Mouse (Mus musculus): ENCODE measurements around the gene Trim10. TPM values are rescaled to one million over a fixed set of nuclear protein-coding genes. Genes with fewer than 3 reads are reported as not detected.

Trim10 gene
- polyA plus RNA-seq, 1 experiment, result 37.0 TPM

DNA sequence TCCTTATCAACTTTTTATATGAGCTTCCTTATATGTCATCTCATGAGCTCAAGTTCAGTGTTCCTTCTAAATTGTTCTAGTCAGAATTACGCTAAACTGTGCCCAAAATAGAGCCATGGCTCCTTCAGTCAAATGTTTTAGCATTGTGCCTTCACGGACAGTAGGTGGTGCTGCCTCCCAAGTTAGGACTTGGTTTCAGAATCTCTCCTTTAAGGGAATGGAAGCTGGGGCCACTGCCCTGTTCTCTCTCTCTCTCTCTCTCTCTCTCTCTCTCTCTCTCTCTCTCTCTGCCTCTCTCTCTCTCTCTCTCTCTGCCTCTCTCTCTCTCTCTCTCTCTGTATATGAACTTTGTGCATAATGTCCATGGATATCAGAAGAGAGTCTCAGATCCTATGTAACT is 23.0 kb downstream of the Trim10 start:
- Histone ChIP-seq H3K27me3 (ENCODE audit: control insufficient read depth, insufficient read depth, low read length) (no peaks in the 10 kb centered on the region), H3K4me1 (ENCODE audit: control insufficient read depth, insufficient read depth, insufficient read length) (no peaks in the 10 kb centered on the region), H3K36me3 (ENCODE audit: control insufficient read depth, insufficient read depth, low read length) (no peaks in the 10 kb centered on the region), H3K4me3 (ENCODE audit: extremely low read depth, insufficient read depth, insufficient read length) (no peak overlapping the region), H3K27ac (ENCODE audit: insufficient read depth, low read length) (no peak overlapping the region)
- TF ChIP-seq CTCF (IDR thresholded peaks at IDR 0.05; ENCODE audit: extremely low read depth, insufficient read depth, insufficient read length, insufficient replicate concordance), result peak; percentile 48; the same call in 1 of the 2 replicates
- no peak for TF ChIP-seq POLR2A (IDR thresholded peaks at IDR 0.05; ENCODE audit: low read depth, low read length)
- WGBS, result 3% methylated on average over 2 of the region's 2 CpGs
- DNase-seq (ENCODE audit: low read depth in 1 of 2, low spot score in 2 of 2), result peak in 1 of 2 experiments; percentile 23

DNA sequence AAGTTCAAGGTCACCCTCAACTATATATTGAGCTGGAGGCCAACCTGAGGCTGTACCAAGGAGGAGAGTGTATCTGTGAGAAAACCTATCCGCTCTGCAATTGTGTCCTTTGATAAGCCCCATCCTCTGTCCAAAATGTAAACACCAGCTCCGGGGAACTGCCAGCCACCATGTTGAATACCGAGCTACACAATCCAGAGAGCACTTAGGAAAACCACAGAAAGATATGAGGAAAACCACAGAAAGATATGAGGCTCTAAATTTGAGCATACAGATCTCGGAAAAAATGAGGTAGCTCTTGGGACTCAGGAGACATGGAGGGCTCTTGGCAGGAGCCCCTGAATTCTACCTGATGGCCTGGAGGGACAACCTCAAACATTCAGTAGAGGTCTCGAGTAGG is 24.0 kb downstream of the Trim10 start:
- DNase-seq (ENCODE audit: low read depth in 1 of 2, low spot score in 2 of 2), result no peak
- Histone ChIP-seq H3K27ac (ENCODE audit: insufficient read depth, low read length) (no peak overlapping the region), H3K36me3 (ENCODE audit: control insufficient read depth, insufficient read depth, low read length) (no peaks in the 10 kb centered on the region), H3K4me3 (ENCODE audit: extremely low read depth, insufficient read depth, insufficient read length) (no peak overlapping the region), H3K27me3 (ENCODE audit: control insufficient read depth, insufficient read depth, low read length) (no peaks in the 10 kb centered on the region), H3K4me1 (ENCODE audit: control insufficient read depth, insufficient read depth, insufficient read length) (no peaks in the 10 kb centered on the region)
- 43% methylated on average over 5 of the region's 5 CpGs for WGBS
- TF ChIP-seq CTCF (IDR thresholded peaks at IDR 0.05; ENCODE audit: extremely low read depth, insufficient read depth, insufficient read length, insufficient replicate concordance) (no peak), POLR2A (IDR thresholded peaks at IDR 0.05; ENCODE audit: low read depth, low read length) (no peak)

DNA sequence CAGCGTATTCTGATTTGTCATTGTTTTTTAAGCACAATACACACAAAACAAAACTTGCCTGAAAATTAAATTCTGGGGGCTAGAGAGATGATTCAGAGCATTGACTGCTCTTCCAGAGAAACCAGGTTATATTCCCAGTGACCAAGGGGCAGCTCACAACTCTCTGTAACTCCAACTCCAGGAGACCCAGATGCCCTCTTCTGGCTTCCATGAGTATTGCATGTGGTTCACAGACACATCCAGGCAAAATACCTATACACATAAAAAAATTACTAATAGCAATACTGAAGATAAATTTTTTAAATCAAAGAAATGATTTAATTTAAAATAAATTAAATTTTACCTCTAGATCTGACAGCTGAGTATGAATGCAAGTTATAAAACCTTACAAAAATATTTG is 27.2 kb downstream of the Trim10 start:
- TF ChIP-seq POLR2A (IDR thresholded peaks at IDR 0.05; ENCODE audit: low read depth, low read length) (no peak), CTCF (IDR thresholded peaks at IDR 0.05; ENCODE audit: extremely low read depth, insufficient read depth, insufficient read length, insufficient replicate concordance) (peak; percentile 18; the same call in 1 of the 2 replicates)
- Histone ChIP-seq H3K27me3 (ENCODE audit: control insufficient read depth, insufficient read depth, low read length) (no peaks in the 10 kb centered on the region), H3K36me3 (ENCODE audit: control insufficient read depth, insufficient read depth, low read length) (no peaks in the 10 kb centered on the region), H3K4me1 (ENCODE audit: control insufficient read depth, insufficient read depth, insufficient read length) (no peaks in the 10 kb centered on the region), H3K4me3 (ENCODE audit: extremely low read depth, insufficient read depth, insufficient read length) (no peak overlapping the region), H3K27ac (ENCODE audit: insufficient read depth, low read length) (no peak overlapping the region)
- no peak for DNase-seq (ENCODE audit: low read depth in 1 of 2, low spot score in 2 of 2)
- WGBS, result 88% methylated on average over 1 of the region's 1 CpGs

DNA sequence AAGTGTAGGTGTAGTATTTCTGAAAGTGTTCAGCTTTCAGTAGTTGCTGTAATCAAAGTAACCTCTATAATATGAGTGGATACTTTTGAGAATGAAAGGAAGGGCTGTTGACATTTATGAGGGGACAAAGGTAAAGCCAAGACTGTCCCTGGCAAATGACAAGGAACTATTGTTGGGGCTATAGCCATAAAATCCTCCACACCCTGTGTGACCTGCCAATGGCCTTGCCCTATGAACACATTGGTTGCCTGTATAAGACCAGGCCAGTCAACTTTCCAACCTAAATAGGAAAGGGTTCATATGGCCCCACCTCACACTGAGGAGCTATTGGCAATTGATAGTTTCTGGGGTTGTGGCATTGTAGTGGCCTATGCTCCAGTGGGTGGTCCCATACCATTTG is 27.7 kb downstream of the Trim10 start:
- no peaks in the 10 kb centered on the region for H3K27me3 ChIP-seq (ENCODE audit: control insufficient read depth, insufficient read depth, low read length)
- no peaks in the 10 kb centered on the region for H3K36me3 ChIP-seq (ENCODE audit: control insufficient read depth, insufficient read depth, low read length)
- H3K27ac ChIP-seq (ENCODE audit: insufficient read depth, low read length), result no peak overlapping the region
- no peak for DNase-seq (ENCODE audit: low read depth in 1 of 2, low spot score in 2 of 2)
- H3K4me3 ChIP-seq (ENCODE audit: extremely low read depth, insufficient read depth, insufficient read length), result no peak overlapping the region
- TF ChIP-seq POLR2A (IDR thresholded peaks at IDR 0.05; ENCODE audit: low read depth, low read length), result no peak
- no peak for TF ChIP-seq CTCF (IDR thresholded peaks at IDR 0.05; ENCODE audit: extremely low read depth, insufficient read depth, insufficient read length, insufficient replicate concordance)
- no peaks in the 10 kb centered on the region for H3K4me1 ChIP-seq (ENCODE audit: control insufficient read depth, insufficient read depth, insufficient read length)

DNA sequence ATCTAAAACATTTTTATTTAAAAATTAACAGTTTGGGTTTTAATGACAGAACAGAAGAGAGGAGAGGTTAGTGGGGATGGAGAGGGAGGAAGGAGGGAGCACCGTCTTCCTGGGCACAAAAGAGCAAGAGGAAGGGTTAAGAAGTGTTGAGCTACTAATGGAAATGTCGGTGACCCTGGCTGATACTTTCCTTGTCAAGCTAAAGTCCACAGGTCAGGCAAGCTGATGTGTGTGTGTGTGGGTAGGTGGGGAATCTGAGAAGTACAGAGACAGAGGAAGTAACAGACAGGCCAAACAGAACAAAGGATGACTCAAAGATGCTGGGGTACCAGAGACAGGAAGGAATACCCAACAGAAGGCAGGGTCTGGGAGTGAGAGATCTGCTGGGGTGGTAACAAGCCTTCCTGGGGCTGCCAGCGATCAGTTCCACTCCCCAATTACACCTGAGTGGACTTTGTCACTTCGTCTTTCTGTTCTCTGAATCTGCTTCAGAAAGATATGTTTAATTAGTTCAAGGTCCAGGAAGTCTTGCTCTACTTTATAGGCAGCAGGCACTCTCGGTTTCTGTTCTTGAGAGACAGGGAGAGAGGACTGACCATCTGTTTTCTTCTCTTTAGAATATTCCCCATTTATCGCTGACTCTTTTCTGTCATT is 28.3 kb downstream of the Trim10 start, which contains the start of gene Trim31:
Gene Trim31 (plus strand): TSS at position 567 of the 654 bp plus-strand sequence.
- H3K4me3 ChIP-seq (ENCODE audit: extremely low read depth, insufficient read depth, insufficient read length), result no peak within 1 kb of the TSS
- 69% methylated on average over 6 of the region's 6 CpGs for WGBS
- TF ChIP-seq POLR2A (IDR thresholded peaks at IDR 0.05; ENCODE audit: low read depth, low read length) (no peak), CTCF (IDR thresholded peaks at IDR 0.05; ENCODE audit: extremely low read depth, insufficient read depth, insufficient read length, insufficient replicate concordance) (no peak)

DNA sequence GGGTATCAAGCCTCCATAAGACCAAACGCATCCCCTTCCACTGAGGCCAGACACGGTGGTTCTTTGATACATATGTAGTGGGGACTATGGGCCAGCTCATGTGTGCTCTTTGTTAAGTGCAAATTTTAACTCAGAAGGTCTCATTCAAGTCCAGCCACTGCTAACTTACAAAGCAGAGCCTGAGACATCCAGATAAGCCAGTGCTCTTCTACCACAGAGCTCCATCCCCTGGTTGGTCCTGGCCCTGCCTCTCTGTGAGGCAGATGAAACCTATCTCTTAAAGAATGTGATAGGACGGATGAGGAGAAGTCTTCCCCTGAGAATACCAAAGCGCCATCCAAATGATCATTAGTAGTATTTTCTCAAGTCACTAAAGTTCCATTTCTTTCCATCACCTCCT is 30.0 kb downstream of the Trim10 start:
- WGBS, result 86% methylated on average over 4 of the region's 4 CpGs
- Histone ChIP-seq H3K27ac (ENCODE audit: insufficient read depth, low read length) (no peak overlapping the region), H3K4me3 (ENCODE audit: extremely low read depth, insufficient read depth, insufficient read length) (no peak overlapping the region), H3K4me1 (ENCODE audit: control insufficient read depth, insufficient read depth, insufficient read length) (no peaks in the 10 kb centered on the region), H3K27me3 (ENCODE audit: control insufficient read depth, insufficient read depth, low read length) (no peaks in the 10 kb centered on the region), H3K36me3 (ENCODE audit: control insufficient read depth, insufficient read depth, low read length) (no peaks in the 10 kb centered on the region)
- TF ChIP-seq POLR2A (IDR thresholded peaks at IDR 0.05; ENCODE audit: low read depth, low read length) (no peak), CTCF (IDR thresholded peaks at IDR 0.05; ENCODE audit: extremely low read depth, insufficient read depth, insufficient read length, insufficient replicate concordance) (no peak)
- no peak for DNase-seq (ENCODE audit: low read depth in 1 of 2, low spot score in 2 of 2)

More for the DNA sequence above, 28.3 kb downstream of the Trim10 start, which contains the start of gene Trim31:
- Histone ChIP-seq H3K27ac (ENCODE audit: insufficient read depth, low read length) (no peak within 1 kb of the TSS), H3K27me3 (ENCODE audit: control insufficient read depth, insufficient read depth, low read length) (no peaks in the 10 kb centered on the region), H3K36me3 (ENCODE audit: control insufficient read depth, insufficient read depth, low read length) (no peaks in the 10 kb centered on the region), H3K4me1 (ENCODE audit: control insufficient read depth, insufficient read depth, insufficient read length) (no peaks in the 10 kb centered on the region)
- DNase-seq (ENCODE audit: low read depth in 1 of 2, low spot score in 2 of 2), result no peak

DNA sequence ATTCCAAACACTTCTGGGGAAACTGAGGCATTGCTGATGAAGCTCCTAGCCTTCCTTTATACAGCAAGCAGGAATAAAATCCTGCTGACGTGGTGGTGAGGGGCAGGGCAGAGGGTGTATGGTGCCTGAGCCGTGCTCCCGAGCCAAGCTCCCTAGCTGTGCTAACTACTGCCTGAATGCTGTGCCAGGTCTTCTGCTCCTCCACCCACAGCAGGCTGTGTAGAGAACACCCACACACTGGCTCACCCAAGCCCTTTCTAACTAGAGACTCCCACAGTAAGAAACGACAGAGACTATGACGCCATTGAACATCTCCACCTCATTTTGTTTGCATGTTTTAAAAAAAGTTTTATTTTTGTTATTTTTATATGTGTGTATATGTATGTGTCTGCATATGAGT is 30.6 kb downstream of the Trim10 start:
- no peak for TF ChIP-seq CTCF (IDR thresholded peaks at IDR 0.05; ENCODE audit: extremely low read depth, insufficient read depth, insufficient read length, insufficient replicate concordance)
- no peak for TF ChIP-seq POLR2A (IDR thresholded peaks at IDR 0.05; ENCODE audit: low read depth, low read length)
- Histone ChIP-seq H3K27me3 (ENCODE audit: control insufficient read depth, insufficient read depth, low read length) (no peaks in the 10 kb centered on the region), H3K36me3 (ENCODE audit: control insufficient read depth, insufficient read depth, low read length) (no peaks in the 10 kb centered on the region), H3K4me3 (ENCODE audit: extremely low read depth, insufficient read depth, insufficient read length) (no peak overlapping the region), H3K27ac (ENCODE audit: insufficient read depth, low read length) (no peak overlapping the region), H3K4me1 (ENCODE audit: control insufficient read depth, insufficient read depth, insufficient read length) (no peaks in the 10 kb centered on the region)
- DNase-seq (ENCODE audit: low read depth in 1 of 2, low spot score in 2 of 2), result no peak
- WGBS, result 92% methylated on average over 5 of the region's 5 CpGs

Data from spleen, adult 2 months (tissue).